In genomic region chr8:111062893-111063292, GRCm38 (mm10) we compare ENCODE assay signal across 10 mouse cellular contexts. TPM values are rescaled to one million over a fixed set of nuclear protein-coding genes. Genes with fewer than 3 reads are reported as not detected.
DNase-seq lines count a peak whose midpoint lies in the region; ATAC-seq lines count a peak whose summit lies in the region.
"Had no signal": no experiment of that assay in that cellular context is flagged by ENCODE, and none has a peak within 500 bp of the region (broad histone marks: within the 10 kb centered on the region; RNA-seq: fewer than 3 reads in every experiment).

No protein-coding gene starts in this region.

- peak overlapping the region; percentile 72 for H3K4me2 ChIP-seq in kidney, embryonic 15.5 days
- peak overlapping the region; percentile 70 for H3K4me2 ChIP-seq in embryonic facial prominence, embryonic 14.5 days (ENCODE audit: low read depth, low read length)
- H3K4me2 ChIP-seq in intestine, embryonic 15.5 days (replicated peaks), result peak overlapping the region; percentile 90
- peak overlapping the region; percentile 71 for H3K4me2 ChIP-seq in midbrain, embryonic 15.5 days

- no peaks in the 10 kb centered on the region for H3K27me3 ChIP-seq in kidney, embryonic 15.5 days
- no peaks in the 10 kb centered on the region for H3K27me3 ChIP-seq in embryonic facial prominence, embryonic 14.5 days (replicated peaks; ENCODE audit: control insufficient read depth, insufficient read depth, low read length)
- no peaks in the 10 kb centered on the region for H3K27me3 ChIP-seq in intestine, embryonic 15.5 days (replicated peaks)
- no peaks in the 10 kb centered on the region for H3K27me3 ChIP-seq in midbrain, embryonic 15.5 days (replicated peaks)

- peak overlapping the region; percentile 71 for H3K4me3 ChIP-seq in kidney, embryonic 15.5 days (replicated peaks)
- H3K4me3 ChIP-seq in embryonic facial prominence, embryonic 14.5 days (ENCODE audit: low read depth, low read length), result peak overlapping the region; percentile 79
- H3K4me3 ChIP-seq in intestine, embryonic 15.5 days (replicated peaks), result no peak overlapping the region
- 0 out of 2 replicates have a peak overlapping the region, but pooled peaks have one; percentile 78 for H3K4me3 ChIP-seq in midbrain, embryonic 15.5 days

- no peaks in the 10 kb centered on the region for H3K9me3 ChIP-seq in kidney, embryonic 15.5 days (replicated peaks)
- H3K9me3 ChIP-seq in embryonic facial prominence, embryonic 14.5 days (ENCODE audit: control insufficient read depth, low read length), result no peaks in the 10 kb centered on the region
- no peaks in the 10 kb centered on the region for H3K9me3 ChIP-seq in intestine, embryonic 15.5 days
- H3K9me3 ChIP-seq in midbrain, embryonic 15.5 days, result no peaks in the 10 kb centered on the region
- H3K9me3 ChIP-seq: G1E had no signal

- no peak for ATAC-seq in kidney, embryonic 15.5 days (replicated peaks; ENCODE audit: low FRiP score)
- no peak for ATAC-seq in embryonic facial prominence, embryonic 14.5 days (ENCODE audit: low read depth)
- no peak for ATAC-seq in intestine, embryonic 15.5 days
- ATAC-seq in midbrain, embryonic 15.5 days (replicated peaks), result no peak

- H3K4me1 ChIP-seq in kidney, embryonic 15.5 days, result peaks cover 34% of the 10 kb centered on the region
- H3K4me1 ChIP-seq in embryonic facial prominence, embryonic 14.5 days (ENCODE audit: control insufficient read depth, insufficient read depth, low read length), result 0 out of 2 replicates have a peak, but pooled peaks cover 10% of the 10 kb centered on the region
- peaks cover 21% of the 10 kb centered on the region for H3K4me1 ChIP-seq in intestine, embryonic 15.5 days (replicated peaks)
- peaks cover 14% of the 10 kb centered on the region for H3K4me1 ChIP-seq in midbrain, embryonic 15.5 days

- WGBS in kidney, embryonic 15.5 days, result 45% methylated on average over 2 of the region's 2 CpGs
- WGBS in embryonic facial prominence, embryonic 14.5 days, result 49% methylated on average over 2 of the region's 2 CpGs
- WGBS in intestine, embryonic 15.5 days, result 57% methylated on average over 2 of the region's 2 CpGs
- WGBS in midbrain, embryonic 15.5 days, result 43% methylated on average over 2 of the region's 2 CpGs

- 0 out of 2 replicates have a peak overlapping the region, but pooled peaks have one; percentile 18 for H3K27ac ChIP-seq in kidney, embryonic 15.5 days
- H3K27ac ChIP-seq in embryonic facial prominence, embryonic 14.5 days (replicated peaks; ENCODE audit: low read depth, low read length), result peak overlapping the region; percentile 61; the same call in 1 of the 2 replicates
- H3K27ac ChIP-seq in intestine, embryonic 15.5 days, result no peak overlapping the region
- 0 out of 2 replicates have a peak overlapping the region, but pooled peaks have one; percentile 28 for H3K27ac ChIP-seq in midbrain, embryonic 15.5 days

- H3K9ac ChIP-seq in kidney, embryonic 15.5 days, result no peak overlapping the region
- H3K9ac ChIP-seq in embryonic facial prominence, embryonic 14.5 days (ENCODE audit: low read depth, low read length), result 0 out of 2 replicates have a peak overlapping the region, but pooled peaks have one; percentile 30
- no peak overlapping the region for H3K9ac ChIP-seq in intestine, embryonic 15.5 days
- H3K9ac ChIP-seq in midbrain, embryonic 15.5 days, result no peak overlapping the region

- peaks cover 8% of the 10 kb centered on the region for H3K36me3 ChIP-seq in kidney, embryonic 15.5 days
- H3K36me3 ChIP-seq in embryonic facial prominence, embryonic 14.5 days (ENCODE audit: control insufficient read depth, insufficient read depth, low read length), result no peaks in the 10 kb centered on the region
- no peaks in the 10 kb centered on the region for H3K36me3 ChIP-seq in intestine, embryonic 15.5 days
- no peaks in the 10 kb centered on the region for H3K36me3 ChIP-seq in midbrain, embryonic 15.5 days (replicated peaks)

- DNase-seq in kidney, postnatal 4 days, result no peak
- no peak for DNase-seq in embryonic facial prominence, embryonic 14.5 days (ENCODE audit: low spot score)
- no peak for DNase-seq in thymus, postnatal 36 days
- DNase-seq in urinary bladder, postnatal 25 days (ENCODE audit: low spot score), result no peak
- no peak for DNase-seq in gastrocnemius, adult 8-10 months (ENCODE audit: low spot score in 2 of 2)

RNA-seq across cellular contexts. Expression of gene Exosc6, which starts 6.8 kb away (rescaled TPM):
- polyA plus RNA-seq in kidney, embryonic 15.5 days (2015; fragmentation: Nextera tagmentation; extraction: Ambion mirVana), result 24.0 and 24.3 TPM in 2 replicates
- polyA plus RNA-seq in embryonic facial prominence, embryonic 14.5 days (2014; fragmentation: Nextera tagmentation; extraction: Ambion mirVana), result 11.4 and 13.1 TPM in 2 replicates
- 23.0 and 24.3 TPM in 2 replicates for polyA plus RNA-seq in intestine, embryonic 15.5 days (2015; fragmentation: Nextera tagmentation; extraction: Ambion mirVana)
- polyA plus RNA-seq in midbrain, embryonic 15.5 days (2015; fragmentation: Nextera tagmentation; extraction: Ambion mirVana), result not detected in 2 replicates
- total RNA-seq in gastrocnemius, adult 8-10 months (2022), result not detected

RNA-seq across cellular contexts. Expression of gene Clec18a, which starts 29.3 kb away (rescaled TPM):
- 71.2 and 75.0 TPM in 2 replicates for polyA plus RNA-seq in kidney, embryonic 15.5 days (2015; fragmentation: Nextera tagmentation; extraction: Ambion mirVana)
- polyA plus RNA-seq in embryonic facial prominence, embryonic 14.5 days (2014; fragmentation: Nextera tagmentation; extraction: Ambion mirVana), result 0.68 and 0.97 TPM in 2 replicates
- 0.13 and 0.32 TPM in 2 replicates for polyA plus RNA-seq in intestine, embryonic 15.5 days (2015; fragmentation: Nextera tagmentation; extraction: Ambion mirVana)
- 0.53 and 0.93 TPM in 2 replicates for polyA plus RNA-seq in midbrain, embryonic 15.5 days (2015; fragmentation: Nextera tagmentation; extraction: Ambion mirVana)
- under 1 TPM; 0.13 to 0.54 (median 0.29) TPM for total RNA-seq in gastrocnemius, adult 8-10 months (2022)
- polyA plus RNA-seq: G1E; small intestine, adult 2 months had no signal

RNA-seq across cellular contexts. Expression of gene Aars, which starts 29.9 kb away (rescaled TPM):
- 60.8 and 61.4 TPM in 2 replicates for polyA plus RNA-seq in kidney, embryonic 15.5 days (2015; fragmentation: Nextera tagmentation; extraction: Ambion mirVana)
- polyA plus RNA-seq in embryonic facial prominence, embryonic 14.5 days (2014; fragmentation: Nextera tagmentation; extraction: Ambion mirVana), result 48.9 and 53.2 TPM in 2 replicates
- 50.4 and 54.1 TPM in 2 replicates for polyA plus RNA-seq in intestine, embryonic 15.5 days (2015; fragmentation: Nextera tagmentation; extraction: Ambion mirVana)
- polyA plus RNA-seq in midbrain, embryonic 15.5 days (2015; fragmentation: Nextera tagmentation; extraction: Ambion mirVana), result 86.1 and 91.0 TPM in 2 replicates
- 10 to 100 TPM; 41.3 to 51.9 (median 48.3) TPM for total RNA-seq in gastrocnemius, adult 8-10 months (2022)

RNA-seq across cellular contexts. Expression of gene Ddx19b, which starts 31.3 kb away (rescaled TPM):
- polyA plus RNA-seq in kidney, embryonic 15.5 days (2015; fragmentation: Nextera tagmentation; extraction: Ambion mirVana), result 5.8 and 6.0 TPM in 2 replicates
- polyA plus RNA-seq in embryonic facial prominence, embryonic 14.5 days (2014; fragmentation: Nextera tagmentation; extraction: Ambion mirVana), result 5.2 and 5.5 TPM in 2 replicates
- 7.0 and 7.5 TPM in 2 replicates for polyA plus RNA-seq in intestine, embryonic 15.5 days (2015; fragmentation: Nextera tagmentation; extraction: Ambion mirVana)
- polyA plus RNA-seq in midbrain, embryonic 15.5 days (2015; fragmentation: Nextera tagmentation; extraction: Ambion mirVana), result 7.9 and 8.0 TPM in 2 replicates
- 10 to 100 TPM; 12.2 to 15.2 (median 13.7) TPM for total RNA-seq in gastrocnemius, adult 8-10 months (2022)

RNA-seq across cellular contexts. Expression of gene Pdpr, which starts 31.5 kb away (rescaled TPM):
- 10.8 and 10.9 TPM in 2 replicates for polyA plus RNA-seq in kidney, embryonic 15.5 days (2015; fragmentation: Nextera tagmentation; extraction: Ambion mirVana)
- polyA plus RNA-seq in embryonic facial prominence, embryonic 14.5 days (2014; fragmentation: Nextera tagmentation; extraction: Ambion mirVana), result 7.0 and 7.4 TPM in 2 replicates
- 9.5 and 10.1 TPM in 2 replicates for polyA plus RNA-seq in intestine, embryonic 15.5 days (2015; fragmentation: Nextera tagmentation; extraction: Ambion mirVana)
- polyA plus RNA-seq in midbrain, embryonic 15.5 days (2015; fragmentation: Nextera tagmentation; extraction: Ambion mirVana), result 10.4 and 10.8 TPM in 2 replicates
- total RNA-seq in gastrocnemius, adult 8-10 months (2022), result 100 to 1,000 TPM; 110 to 135 (median 133) TPM

Comparison
In these comparisons a context has a peak if more than half of its experiments do, and no peak if none do; other contexts are left out.
1. RNA of gene Exosc6, which starts 6.8 kb away (polyA plus RNA-seq): 24.0 to 24.3 TPM in kidney, embryonic 15.5 days, 23.0 to 24.3 TPM in intestine, embryonic 15.5 days and 11.4 to 13.1 TPM in embryonic facial prominence, embryonic 14.5 days; not detected in midbrain, embryonic 15.5 days; every median in the first group is over 10 times any median in the second.
2. RNA of gene Clec18a, which starts 29.3 kb away (polyA plus RNA-seq): 71.2 to 75.0 TPM in kidney, embryonic 15.5 days; 0.68 to 0.97 TPM in embryonic facial prominence, embryonic 14.5 days, 0.53 to 0.93 TPM in midbrain, embryonic 15.5 days and 0.13 to 0.32 TPM in intestine, embryonic 15.5 days; every median in the first group is over 10 times any median in the second.
3. Peak in every context shown above with its lines, with median percentiles within 50 percentile points of each other: H3K4me2 ChIP-seq.